Mouse (Mus musculus) midbrain, embryonic 16.5 days (tissue): Measurements from ENCODE around the gene Cdcp2. TPM values are rescaled to one million over a fixed set of nuclear protein-coding genes. Genes with fewer than 3 reads are reported as not detected.

Experiments used
- ATAC-seq: fragments of 200-750 bp; cut with Nextera tagmentation; 2 replicates; pipeline ENCODE4 v1.8.0; 2017; ENCODE audit warnings: moderate TSS enrichment
- H3K27ac ChIP-seq: fragments of 300-500 bp; sonication (generic); 2 replicates; pipeline ENCODE4 v1.5.1; 2014; ENCODE audit warnings: mild to moderate bottlenecking, low read length, mixed read lengths
- H3K27me3 ChIP-seq: fragments of 300-500 bp; sonication (generic); 2 replicates; pipeline ENCODE4 v1.6.1; 2014; ENCODE audit warnings: low read depth, low read length, mixed read lengths; ENCODE audit not compliant: control insufficient read depth, insufficient read depth
- H3K36me3 ChIP-seq: fragments of 300-500 bp; sonication (generic); 2 replicates; pipeline ENCODE4 v1.6.1; 2014; ENCODE audit warnings: mild to moderate bottlenecking, low read length, moderate library complexity, mixed read lengths; ENCODE audit not compliant: control insufficient read depth, insufficient read depth
- H3K4me1 ChIP-seq: fragments of 300-500 bp; sonication (generic); 2 replicates; pipeline ENCODE4 v1.6.1; 2014; ENCODE audit warnings: mild to moderate bottlenecking, low read length, mixed read lengths; ENCODE audit not compliant: control insufficient read depth, insufficient read depth
- H3K4me2 ChIP-seq: fragments of 300-500 bp; sonication (generic); 2 replicates; pipeline ENCODE4 v1.6.1; 2014; ENCODE audit warnings: mild to moderate bottlenecking, low read length, mixed read lengths
- H3K4me3 ChIP-seq: fragments of 300-500 bp; sonication (generic); 2 replicates; pipeline ENCODE4 v1.5.1; 2014; ENCODE audit warnings: low read depth, mild to moderate bottlenecking, low read length, moderate library complexity, mixed read lengths
- H3K9ac ChIP-seq: fragments of 300-500 bp; sonication (generic); 2 replicates; pipeline ENCODE4 v1.6.1; 2014; ENCODE audit warnings: low read depth, low read length, mixed read lengths
- H3K9me3 ChIP-seq: fragments of 300-500 bp; sonication (generic); replicated peaks from 2 replicates; pipeline ENCODE4 v1.6.1; 2014; ENCODE audit warnings: mild to moderate bottlenecking, low read length, mixed read lengths; ENCODE audit not compliant: control insufficient read depth, poor library complexity, severe bottlenecking
- WGBS: fragments of 180-500 bp; shearing (Covaris S2); extraction: QIAGEN DNeasy Blood & Tissue Kit; methylation state at CpG from one replicate; pipeline ENCODE4 v1.1.7; 2014; 5-methylcytosine and 5-hydroxymethylcytosine counted together
- polyA plus RNA-seq: library from polyadenylated mRNA; unstranded; fragments of >200 nt; fragmentation: Nextera tagmentation; extraction: Ambion mirVana; gene quantifications from 2 replicates; pipeline ENCODE4 v1.2.1, GENCODE M21; 2015

Cdcp2 gene
- polyA plus RNA-seq, 1 experiment from 2014 or later = not detected

DNA sequence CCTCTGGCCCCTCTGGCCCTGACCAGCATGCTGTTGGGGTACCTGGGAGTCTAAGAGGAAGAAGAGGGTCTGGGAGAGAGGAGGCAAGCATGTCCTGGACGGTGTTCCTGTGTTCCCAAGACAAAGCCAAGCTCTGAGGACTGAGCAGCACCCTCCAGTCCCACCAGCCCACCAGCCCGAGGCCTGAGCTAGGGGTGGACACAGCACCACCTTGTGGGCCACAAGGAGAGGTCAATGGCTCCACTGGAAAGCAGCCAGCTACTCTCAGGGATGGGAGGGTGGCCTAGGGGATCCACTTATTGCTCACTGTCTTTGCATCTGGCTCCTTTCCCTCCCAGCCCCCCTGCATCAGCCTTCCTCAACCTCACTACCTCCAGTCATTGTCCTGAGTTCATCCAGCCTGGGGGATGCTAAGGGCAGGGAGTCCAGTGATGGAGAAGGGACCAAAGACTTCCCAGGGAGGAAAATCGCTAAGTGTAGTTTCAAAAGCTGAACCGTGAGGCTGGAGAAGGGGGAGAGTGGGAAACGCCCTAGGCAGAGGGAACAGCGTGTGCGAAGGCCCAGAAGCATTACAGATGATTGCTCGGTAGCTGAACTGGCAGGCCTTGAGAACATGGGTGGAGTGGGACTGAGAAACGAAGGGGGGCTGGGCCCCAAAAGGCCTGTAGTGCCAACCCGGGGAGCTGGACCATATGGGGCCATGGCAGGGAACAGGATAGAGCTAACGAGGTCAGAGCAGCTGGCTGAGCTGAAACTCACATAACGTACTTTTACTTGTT is 24.7 kb downstream of the Cdcp2 start:
- H3K9ac ChIP-seq = no peak overlapping the region
- peak; percentile 52; the same call in 1 of the 2 replicates for ATAC-seq
- no peaks in the 10 kb centered on the region for H3K9me3 ChIP-seq
- no peaks in the 10 kb centered on the region for H3K27me3 ChIP-seq
- no peak overlapping the region for H3K27ac ChIP-seq
- H3K4me1 ChIP-seq = no peaks in the 10 kb centered on the region
- H3K4me2 ChIP-seq = no peak overlapping the region
- H3K4me3 ChIP-seq = no peak overlapping the region
- WGBS = 42% methylated on average over 12 of the region's 12 CpGs
- H3K36me3 ChIP-seq = no peaks in the 10 kb centered on the region

DNA sequence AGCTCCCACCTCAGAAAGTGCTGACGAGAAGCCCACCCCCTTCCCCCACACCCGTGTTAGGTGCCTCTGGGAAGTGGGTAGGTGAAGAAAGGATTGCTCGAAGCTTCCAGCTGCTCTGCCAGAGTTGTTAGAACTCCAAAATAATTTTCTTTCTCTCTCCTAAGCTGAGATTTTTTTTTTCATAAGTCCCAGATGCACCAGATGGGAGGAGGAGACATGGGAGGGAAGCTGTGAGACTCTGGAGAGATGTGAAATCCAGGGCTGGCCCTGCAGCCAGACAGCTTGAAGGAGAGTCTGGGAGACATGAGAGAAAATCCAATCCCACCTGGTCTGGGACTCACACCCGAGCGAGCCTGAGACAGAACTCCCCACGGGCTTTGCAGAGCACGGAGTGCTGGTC is 27.7 kb downstream of the Cdcp2 start:
- no peaks in the 10 kb centered on the region for H3K27me3 ChIP-seq
- no peak for ATAC-seq
- no peaks in the 10 kb centered on the region for H3K36me3 ChIP-seq
- no peak overlapping the region for H3K4me3 ChIP-seq
- no peak overlapping the region for H3K27ac ChIP-seq
- no peak overlapping the region for H3K9ac ChIP-seq
- 68% methylated on average over 7 of the region's 7 CpGs for WGBS
- no peaks in the 10 kb centered on the region for H3K9me3 ChIP-seq
- peaks cover 13% of the 10 kb centered on the region for H3K4me1 ChIP-seq
- H3K4me2 ChIP-seq = no peak overlapping the region

DNA sequence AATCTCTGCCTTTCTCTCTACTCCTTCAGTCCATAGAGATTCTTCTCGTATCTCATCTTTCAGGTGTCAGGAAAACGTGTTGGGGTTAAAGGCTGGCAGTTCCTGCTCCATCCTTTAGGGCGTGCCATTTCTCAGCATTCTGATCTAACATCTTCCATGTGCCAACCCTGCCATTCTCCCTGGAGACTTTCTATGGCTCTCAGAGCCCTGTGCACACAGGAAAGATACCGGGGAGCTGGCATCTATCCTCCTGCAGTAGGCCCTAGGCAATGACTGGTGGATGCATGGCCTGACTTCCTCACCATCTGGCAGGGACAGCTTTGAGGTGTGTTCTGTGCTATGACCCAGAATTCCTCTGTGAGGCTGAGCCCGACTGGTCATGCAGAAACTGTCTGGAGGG is 28.4 kb downstream of the Cdcp2 start:
- Histone ChIP-seq H3K27ac (no peak overlapping the region), H3K4me3 (no peak overlapping the region), H3K27me3 (no peaks in the 10 kb centered on the region), H3K36me3 (no peaks in the 10 kb centered on the region), H3K4me2 (no peak overlapping the region), H3K9ac (no peak overlapping the region), H3K9me3 (no peaks in the 10 kb centered on the region), H3K4me1 (peaks cover 13% of the 10 kb centered on the region)
- 47% methylated on average over 5 of the region's 5 CpGs for WGBS
- ATAC-seq = no peak

DNA sequence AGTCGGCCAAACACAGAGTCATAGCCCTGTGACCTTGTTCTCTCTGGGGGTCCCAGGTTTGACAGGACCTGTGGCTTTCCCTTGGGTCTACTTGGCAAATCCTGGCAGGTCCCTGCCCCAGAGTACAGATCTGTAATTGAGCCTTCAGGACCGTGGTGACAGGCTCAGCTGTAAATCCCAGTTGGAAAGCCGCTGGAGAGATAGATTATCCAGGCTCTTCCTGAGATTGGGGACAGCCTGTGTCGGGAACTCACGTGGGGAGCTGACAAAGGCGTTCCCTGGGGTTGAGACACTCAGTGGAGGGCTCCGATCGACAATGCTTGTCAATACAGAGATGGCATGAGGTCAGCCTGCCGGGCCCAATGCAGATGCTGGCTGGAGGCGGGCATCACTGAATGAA is 29.7 kb downstream of the Cdcp2 start:
- WGBS = 27% methylated on average over 10 of the region's 10 CpGs
- no peaks in the 10 kb centered on the region for H3K9me3 ChIP-seq
- no peak for ATAC-seq
- H3K27me3 ChIP-seq = no peaks in the 10 kb centered on the region
- H3K4me2 ChIP-seq = no peak overlapping the region
- H3K9ac ChIP-seq = no peak overlapping the region
- no peaks in the 10 kb centered on the region for H3K36me3 ChIP-seq
- no peak overlapping the region for H3K4me3 ChIP-seq
- H3K4me1 ChIP-seq = peaks cover 16% of the 10 kb centered on the region
- no peak overlapping the region for H3K27ac ChIP-seq

DNA sequence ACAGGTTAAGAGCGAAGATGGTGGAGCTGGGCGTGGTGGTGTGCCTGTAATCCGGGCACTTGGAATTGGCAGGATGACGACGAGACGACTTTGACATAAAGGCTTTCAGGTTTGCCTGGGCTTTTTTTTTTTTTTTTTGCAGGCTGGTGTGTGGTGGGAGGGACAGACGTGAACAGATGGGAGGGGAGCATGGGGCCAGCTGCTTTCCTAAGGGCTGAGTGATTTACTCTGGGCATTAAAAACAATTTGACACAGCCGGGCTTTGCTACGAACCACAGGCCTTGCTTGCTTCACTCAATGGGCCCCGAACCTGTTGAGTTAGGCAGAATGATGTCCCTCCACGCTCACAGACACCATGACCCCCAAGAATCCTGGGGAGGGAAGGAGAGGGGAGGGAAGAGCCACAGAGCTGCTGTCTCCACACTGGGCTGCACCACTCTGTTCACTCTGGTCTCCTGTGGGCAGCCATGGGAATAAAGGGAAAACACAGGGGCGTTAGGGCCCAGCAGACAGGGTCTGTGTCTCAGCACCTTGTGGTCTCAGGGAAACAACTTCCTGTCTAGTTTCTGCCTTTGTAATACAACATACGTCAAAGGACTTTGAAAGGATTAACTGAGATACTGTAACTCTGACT is 30.3 kb downstream of the Cdcp2 start:
- ATAC-seq = no peak
- Histone ChIP-seq H3K27ac (no peak overlapping the region), H3K4me3 (no peak overlapping the region), H3K9me3 (no peaks in the 10 kb centered on the region), H3K27me3 (no peaks in the 10 kb centered on the region), H3K9ac (no peak overlapping the region), H3K4me1 (peaks cover 16% of the 10 kb centered on the region), H3K4me2 (no peak overlapping the region), H3K36me3 (no peaks in the 10 kb centered on the region)
- 32% methylated on average over 13 of the region's 13 CpGs for WGBS

DNA sequence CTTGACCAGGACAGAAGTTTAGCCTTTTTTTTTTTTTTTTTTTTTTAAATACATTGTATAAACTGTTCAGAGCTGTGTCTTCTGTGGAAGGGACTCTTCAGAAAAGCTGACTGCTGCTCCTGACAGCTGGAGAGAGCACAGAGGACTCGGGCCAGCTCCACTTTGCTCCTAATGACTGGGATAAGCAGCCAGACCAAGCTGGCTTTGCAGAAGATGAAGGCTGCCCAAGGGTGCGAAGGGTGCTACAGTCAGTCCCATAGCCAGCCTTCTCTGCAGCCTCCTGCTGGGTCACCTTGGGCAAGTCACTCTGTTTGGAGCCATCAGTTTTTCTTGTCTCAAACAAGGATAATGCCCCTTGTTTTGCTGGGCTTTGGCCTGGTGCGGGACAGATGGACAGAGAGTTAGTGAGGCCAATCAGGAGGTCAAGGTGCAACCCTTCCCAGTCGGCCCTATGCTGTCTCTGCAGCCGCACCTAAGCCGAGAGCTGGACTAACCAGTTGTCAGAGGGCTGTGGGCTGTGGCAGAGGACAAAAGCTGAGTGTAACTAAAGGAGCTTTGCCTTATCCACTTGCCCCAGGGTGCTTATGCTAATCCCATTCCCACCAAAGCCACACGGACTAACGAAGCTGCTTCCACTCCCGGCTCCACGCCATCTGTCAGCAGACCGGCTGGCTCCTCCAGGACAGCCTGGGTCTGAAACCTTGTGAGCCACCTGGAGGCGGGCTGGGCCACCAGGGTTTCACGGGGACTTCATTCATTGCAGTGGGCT is 31.4 kb downstream of the Cdcp2 start:
- no peak overlapping the region for H3K9ac ChIP-seq
- WGBS = 14% methylated on average over 13 of the region's 13 CpGs

DNA sequence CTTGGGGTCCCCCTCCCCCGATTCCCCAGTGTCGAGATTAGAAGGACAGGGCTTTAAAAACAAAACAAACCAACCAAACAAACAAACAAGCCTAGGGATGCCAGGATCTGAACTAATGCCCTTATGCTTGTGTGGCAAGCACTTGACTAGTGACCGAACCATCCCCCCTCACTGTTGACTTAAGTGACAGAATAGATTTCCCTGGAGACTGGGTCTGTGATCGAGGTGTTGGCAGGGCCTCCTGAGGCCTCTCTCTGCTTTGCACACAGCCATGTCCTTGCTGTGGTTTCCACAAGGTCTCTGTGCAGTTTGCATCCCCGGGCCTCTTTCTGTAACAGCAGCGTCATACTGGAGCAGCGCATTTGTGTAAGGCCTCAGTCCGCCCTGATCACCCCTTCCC is 32.7 kb downstream of the Cdcp2 start:
- WGBS = 72% methylated on average over 8 of the region's 8 CpGs
- Histone ChIP-seq H3K9me3 (no peaks in the 10 kb centered on the region), H3K27ac (no peak overlapping the region), H3K4me3 (no peak overlapping the region), H3K9ac (no peak overlapping the region), H3K27me3 (no peaks in the 10 kb centered on the region), H3K36me3 (no peaks in the 10 kb centered on the region), H3K4me1 (peaks cover 16% of the 10 kb centered on the region), H3K4me2 (no peak overlapping the region)
- no peak for ATAC-seq

More for the DNA sequence above, 31.4 kb downstream of the Cdcp2 start:
- Histone ChIP-seq H3K36me3 (no peaks in the 10 kb centered on the region), H3K27me3 (no peaks in the 10 kb centered on the region), H3K4me3 (no peak overlapping the region), H3K4me2 (no peak overlapping the region), H3K4me1 (peaks cover 16% of the 10 kb centered on the region), H3K27ac (peak overlapping the region; percentile 40; the same call in 1 of the 2 replicates), H3K9me3 (no peaks in the 10 kb centered on the region)
- peak; percentile 58; the same call in 1 of the 2 replicates for ATAC-seq

DNA sequence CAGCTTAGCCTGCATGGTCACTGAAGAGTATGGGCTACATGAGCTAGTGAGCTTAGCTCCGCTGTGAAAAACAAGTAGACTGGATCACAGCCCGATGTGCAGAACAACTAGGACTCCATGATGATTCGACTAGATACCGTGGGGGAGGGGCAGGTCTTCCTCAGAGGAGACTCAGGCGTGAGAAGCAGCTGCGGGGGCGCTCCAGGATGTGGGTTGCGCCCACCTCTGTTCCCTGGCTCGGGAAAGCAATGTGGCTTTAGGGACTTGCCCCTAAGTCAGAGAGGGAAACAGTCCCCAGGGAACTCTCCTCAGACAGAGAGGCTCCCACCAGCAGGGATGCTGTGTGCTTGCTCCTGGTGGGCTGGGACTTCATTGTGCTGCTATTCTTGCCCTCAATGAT is 33.8 kb downstream of the Cdcp2 start:
- H3K27ac ChIP-seq = 0 out of 2 replicates have a peak overlapping the region, but pooled peaks have one; percentile 14

DNA sequence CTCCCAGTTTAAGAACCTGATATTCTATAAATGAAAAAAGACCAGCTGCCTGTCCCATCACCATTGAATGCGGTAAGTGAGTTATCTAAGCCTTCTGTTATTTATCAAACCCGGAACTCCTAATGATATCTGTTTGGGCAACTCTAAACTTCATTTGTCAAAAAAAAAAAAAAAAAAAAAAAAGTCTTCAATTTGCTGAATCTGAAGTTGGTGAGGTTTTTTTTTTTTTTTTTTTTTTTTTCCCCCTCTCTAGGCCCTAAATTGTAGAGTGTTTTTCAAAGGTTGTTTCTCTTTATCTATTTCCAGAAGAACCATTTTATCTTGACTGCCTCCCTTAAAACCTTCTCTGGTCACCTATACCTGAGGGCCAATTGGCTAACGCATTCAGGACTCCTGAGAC is 38.2 kb downstream of the Cdcp2 start:
- ATAC-seq = no peak
- peaks cover 25% of the 10 kb centered on the region for H3K4me1 ChIP-seq

More for the DNA sequence above, 33.8 kb downstream of the Cdcp2 start:
- Histone ChIP-seq H3K4me1 (peaks cover 16% of the 10 kb centered on the region), H3K9ac (no peak overlapping the region), H3K4me3 (no peak overlapping the region), H3K36me3 (no peaks in the 10 kb centered on the region), H3K27me3 (no peaks in the 10 kb centered on the region), H3K9me3 (no peaks in the 10 kb centered on the region), H3K4me2 (no peak overlapping the region)
- ATAC-seq = no peak
- 16% methylated on average over 9 of the region's 9 CpGs for WGBS

More for the DNA sequence above, 38.2 kb downstream of the Cdcp2 start:
- Histone ChIP-seq H3K4me2 (no peak overlapping the region), H3K27me3 (no peaks in the 10 kb centered on the region), H3K9me3 (no peaks in the 10 kb centered on the region), H3K36me3 (no peaks in the 10 kb centered on the region), H3K27ac (no peak overlapping the region), H3K9ac (no peak overlapping the region), H3K4me3 (no peak overlapping the region)
- 91% methylated on average over 3 of the region's 3 CpGs for WGBS
